Mouse (Mus musculus) brain, embryonic 14.5 days (tissue): ENCODE measurements at regions not wholly inside any gene's neighbourhood (a gene's known extent, or its start where the extent isn't known, plus 50 kb on each side); places are given as distances from the start of the nearest gene placed in this dataset.

Experiments
- CTCF ChIP-seq: fragments of 200-500 bp; IDR thresholded peaks from 2 replicates; pipeline ENCODE4 v1.5.1; 2012; ENCODE audit warnings: inconsistent platforms, mild to moderate bottlenecking, moderate library complexity, borderline replicate concordance; ENCODE audit not compliant: insufficient read depth, insufficient read length; ENCODE audit errors: extremely low read depth
- POLR2A ChIP-seq: fragments of 200-500 bp; IDR thresholded peaks from 2 replicates; pipeline ENCODE4 v1.6.1; 2012; ENCODE audit warnings: mild to moderate bottlenecking, inconsistent platforms, borderline replicate concordance; ENCODE audit not compliant: poor library complexity, insufficient read depth, insufficient read length, severe bottlenecking; ENCODE audit errors: extremely low read depth

DNA sequence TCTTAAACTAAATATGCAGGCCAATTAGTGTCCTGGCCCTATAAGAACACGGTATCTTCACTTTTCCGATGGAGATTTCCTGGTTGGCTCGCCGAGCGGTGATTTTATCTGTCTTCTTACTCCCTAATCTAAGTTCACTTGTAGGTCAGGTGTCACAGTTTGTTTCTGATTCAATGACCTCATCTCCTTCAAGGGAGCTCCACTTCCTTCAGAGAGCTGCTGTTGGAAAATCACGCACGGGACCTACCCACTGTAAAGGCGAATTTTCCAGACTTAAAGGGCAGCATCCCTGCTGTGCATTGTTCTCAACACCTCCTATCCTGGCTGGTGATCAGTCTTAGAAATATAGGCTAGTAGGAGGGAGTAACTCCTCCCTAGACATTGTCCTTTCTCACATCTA lies 480.0 kb downstream of the Klf5 start:
- TF ChIP-seq CTCF (no peak), POLR2A (no peak)
